Mouse (Mus musculus) ovary, postnatal 14 days (tissue): Measurements from ENCODE around the gene Ube2j1.

ENCODE experiments used
- DNase-seq: peaks from one replicate; pipeline ENCODE4 v3.0.0; 2022; ENCODE audit warnings: low spot score

The Ube2j1 gene

GRCm38 (mm10) chr4:33018361-33018999 lies 12.7 kb upstream of the Ube2j1 start:
- peak; percentile 81 for DNase-seq

GRCm38 (mm10) chr4:33024420-33024819 lies 6.8 kb upstream of the Ube2j1 start:
- no peak for DNase-seq

GRCm38 (mm10) chr4:33029104-33029503 lies 2.1 kb upstream of the Ube2j1 start:
- no peak for DNase-seq

- DNase-seq: no peak
Measured at GRCm38 (mm10) chr4:33030264-33031194, 687 bp upstream of the Ube2j1 start.

GRCm38 (mm10) chr4:33032045-33032444 lies 829 bp downstream of the Ube2j1 start:
- DNase-seq: no peak

- no peak for DNase-seq
Measured at GRCm38 (mm10) chr4:33033515-33033914, 2.3 kb downstream of the Ube2j1 start.

GRCm38 (mm10) chr4:33039826-33040225 lies 8.6 kb downstream of the Ube2j1 start:
- no peak for DNase-seq

GRCm38 (mm10) chr4:33049601-33050000 lies 18.4 kb downstream of the Ube2j1 start:
- no peak for DNase-seq

GRCm38 (mm10) chr4:33052055-33052454 lies 20.8 kb downstream of the Ube2j1 start:
- no peak for DNase-seq

GRCm38 (mm10) chr4:33052650-33053049 lies 21.4 kb downstream of the Ube2j1 start:
- no peak for DNase-seq

GRCm38 (mm10) chr4:33054426-33054825 lies 23.2 kb downstream of the Ube2j1 start:
- DNase-seq: no peak

- DNase-seq: no peak
Measured at GRCm38 (mm10) chr4:33056317-33056716, 25.1 kb downstream of the Ube2j1 start.

GRCm38 (mm10) chr4:33057890-33058687 lies 26.9 kb downstream of the Ube2j1 start:
- peak; percentile 15 for DNase-seq

GRCm38 (mm10) chr4:33061158-33061557 lies 29.9 kb downstream of the Ube2j1 start:
- DNase-seq: no peak

- no peak for DNase-seq
Measured at GRCm38 (mm10) chr4:33062981-33063380, 31.8 kb downstream of the Ube2j1 start, which contains the start of gene Gabrr2. TSS of gene Gabrr2 (plus strand) at chr4:33062999.

- DNase-seq: no peak
Measured at GRCm38 (mm10) chr4:33064986-33065385, 33.8 kb downstream of the Ube2j1 start.

- no peak for DNase-seq
Measured at GRCm38 (mm10) chr4:33066223-33066960, 35.2 kb downstream of the Ube2j1 start.

- DNase-seq: no peak
Measured at GRCm38 (mm10) chr4:33067331-33067730, 36.1 kb downstream of the Ube2j1 start.

- no peak for DNase-seq
Measured at GRCm38 (mm10) chr4:33067826-33068225, 36.6 kb downstream of the Ube2j1 start.

GRCm38 (mm10) chr4:33068894-33069293 lies 37.7 kb downstream of the Ube2j1 start:
- no peak for DNase-seq

- no peak for DNase-seq
Measured at GRCm38 (mm10) chr4:33070326-33070725, 39.1 kb downstream of the Ube2j1 start.

- DNase-seq: no peak
Measured at GRCm38 (mm10) chr4:33071337-33071736, 40.1 kb downstream of the Ube2j1 start.
